Mouse (Mus musculus) brain, embryonic 14.5 days (tissue): ENCODE results near the gene Kxd1.

Experiments
- CTCF ChIP-seq: fragments of 200-500 bp; IDR thresholded peaks from 2 replicates; pipeline ENCODE4 v1.5.1; 2012; ENCODE audit warnings: inconsistent platforms, mild to moderate bottlenecking, moderate library complexity, borderline replicate concordance; ENCODE audit not compliant: insufficient read depth, insufficient read length; ENCODE audit errors: extremely low read depth
- POLR2A ChIP-seq: fragments of 200-500 bp; IDR thresholded peaks from 2 replicates; pipeline ENCODE4 v1.6.1; 2012; ENCODE audit warnings: mild to moderate bottlenecking, inconsistent platforms, borderline replicate concordance; ENCODE audit not compliant: poor library complexity, insufficient read depth, insufficient read length, severe bottlenecking; ENCODE audit errors: extremely low read depth

- TF ChIP-seq POLR2A (no peak), CTCF (no peak)
Measured at GRCm38 (mm10) chr8:70494416-70494945, 33.3 kb downstream of the Kxd1 start.
